Mouse (Mus musculus) intestine, embryonic 15.5 days (tissue): Measurements from ENCODE around the gene Lrrc4c. TPM values are rescaled to one million over a fixed set of nuclear protein-coding genes. Genes with fewer than 3 reads are reported as not detected.
A peak's percentile ranks its signal among the peaks of the same experiment; 100 is the strongest.

Experiments
- ATAC-seq: fragments of 200-750 bp; cut with Nextera tagmentation; 2 replicates; pipeline ENCODE4 v1.8.0; 2017; ENCODE audit warnings: moderate TSS enrichment, moderate library complexity
- H3K27ac ChIP-seq: fragments of 300-500 bp; sonication (generic); 2 replicates; pipeline ENCODE4 v1.5.1; 2015; ENCODE audit warnings: mild to moderate bottlenecking, inconsistent platforms
- H3K27me3 ChIP-seq: fragments of 300-500 bp; sonication (generic); replicated peaks from 2 replicates; pipeline ENCODE4 v1.6.1; 2015; ENCODE audit warnings: inconsistent platforms
- H3K36me3 ChIP-seq: fragments of 300-500 bp; sonication (generic); 2 replicates; pipeline ENCODE4 v1.6.1; 2015; ENCODE audit warnings: inconsistent platforms
- H3K4me1 ChIP-seq: fragments of 300-500 bp; sonication (generic); replicated peaks from 2 replicates; pipeline ENCODE4 v1.6.1; 2015; ENCODE audit warnings: inconsistent platforms
- H3K4me2 ChIP-seq: fragments of 300-500 bp; sonication (generic); replicated peaks from 2 replicates; pipeline ENCODE4 v1.6.1; 2015; ENCODE audit warnings: mild to moderate bottlenecking, inconsistent platforms
- H3K4me3 ChIP-seq: fragments of 300-500 bp; sonication (generic); replicated peaks from 2 replicates; pipeline ENCODE4 v1.5.1; 2015; ENCODE audit warnings: inconsistent platforms
- H3K9ac ChIP-seq: fragments of 300-500 bp; sonication (generic); 2 replicates; pipeline ENCODE4 v1.6.1; 2015; ENCODE audit warnings: inconsistent platforms
- H3K9me3 ChIP-seq: fragments of 300-500 bp; sonication (generic); 2 replicates; pipeline ENCODE4 v1.6.1; 2016; ENCODE audit warnings: inconsistent platforms
- WGBS: fragments of 180-500 bp; shearing (Covaris S2); methylation state at CpG from one replicate; pipeline ENCODE4 v1.1.7; 2015; 5-methylcytosine and 5-hydroxymethylcytosine counted together
- polyA plus RNA-seq: library from polyadenylated mRNA; unstranded; fragments of >200 nt; fragmentation: Nextera tagmentation; extraction: Ambion mirVana; gene quantifications from 2 replicates; pipeline ENCODE4 v1.2.1, GENCODE M21; 2015

Lrrc4c gene
- polyA plus RNA-seq, 1 experiment from 2014 or later, result 3.2 TPM

DNA sequence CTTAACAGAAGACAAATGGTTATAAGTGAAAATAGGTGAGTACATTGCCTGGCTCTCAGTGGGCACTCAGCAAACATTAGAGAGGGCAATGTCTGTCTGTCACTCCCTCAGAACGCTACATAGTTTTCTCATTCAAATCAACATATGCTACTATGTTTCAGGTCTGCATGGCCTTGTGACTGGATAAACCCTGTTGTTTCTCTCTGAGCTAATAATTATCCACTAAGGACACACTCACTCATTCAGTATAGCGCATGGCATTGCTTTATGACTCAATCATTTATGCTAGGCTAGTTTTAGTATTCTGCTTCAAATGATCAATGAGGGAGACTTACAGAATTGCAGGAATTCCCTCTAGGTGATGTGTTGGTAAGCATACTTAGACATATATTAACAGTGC, 1292.6 kb downstream of the Lrrc4c start:
- no peak overlapping the region for H3K27ac ChIP-seq
- peak; percentile 81 for ATAC-seq
- H3K27me3 ChIP-seq, result no peaks in the 10 kb centered on the region
- H3K9me3 ChIP-seq, result no peaks in the 10 kb centered on the region
- H3K9ac ChIP-seq, result no peak overlapping the region
- no peaks in the 10 kb centered on the region for H3K4me1 ChIP-seq
- H3K4me2 ChIP-seq, result no peak overlapping the region
- 59% methylated on average over 2 of the region's 2 CpGs for WGBS
- no peaks in the 10 kb centered on the region for H3K36me3 ChIP-seq
- no peak overlapping the region for H3K4me3 ChIP-seq

DNA sequence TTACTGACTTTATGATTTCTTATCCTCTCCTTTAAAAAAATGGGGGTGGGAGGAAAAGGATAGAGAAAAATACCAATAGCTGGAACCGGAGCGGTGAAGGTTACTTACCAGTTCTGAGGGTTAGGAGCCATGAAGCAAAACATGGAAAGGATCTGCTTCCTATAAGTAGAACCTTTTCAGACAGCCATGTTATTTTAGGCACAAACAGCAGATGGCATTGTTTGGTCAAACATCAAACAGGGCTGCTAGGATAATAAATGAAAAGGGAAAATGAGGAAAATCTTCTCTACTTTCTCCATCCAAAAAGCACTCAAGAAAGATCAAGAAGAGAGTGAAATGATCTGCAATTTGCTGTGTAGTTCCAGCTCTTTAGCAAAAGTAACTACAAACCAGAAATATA, 1296.8 kb downstream of the Lrrc4c start:
- H3K36me3 ChIP-seq, result no peaks in the 10 kb centered on the region
- no peak overlapping the region for H3K27ac ChIP-seq
- H3K4me3 ChIP-seq, result no peak overlapping the region
- H3K9me3 ChIP-seq, result no peaks in the 10 kb centered on the region
- no peak for ATAC-seq
- 75% methylated on average over 2 of the region's 2 CpGs for WGBS
- H3K27me3 ChIP-seq, result no peaks in the 10 kb centered on the region
- no peak overlapping the region for H3K9ac ChIP-seq
- H3K4me1 ChIP-seq, result no peaks in the 10 kb centered on the region
- H3K4me2 ChIP-seq, result no peak overlapping the region

DNA sequence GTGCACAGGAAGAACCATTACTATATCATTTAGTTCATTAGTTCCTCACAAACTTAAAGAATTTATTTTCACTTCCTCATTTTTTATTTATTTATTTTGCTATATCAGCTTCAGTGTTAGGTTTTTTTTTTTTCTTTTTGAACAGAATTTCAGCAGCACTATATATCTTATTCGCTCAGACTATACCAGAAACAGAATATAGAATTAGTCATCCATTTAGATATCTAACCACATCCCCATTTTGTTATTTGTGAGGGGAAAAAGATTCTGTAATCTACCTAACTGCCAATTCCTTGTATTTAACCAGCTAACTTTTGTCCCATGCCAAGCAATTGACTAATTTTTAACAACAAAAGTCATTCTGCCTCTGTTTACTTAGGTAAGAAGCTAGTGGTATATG, 1300.6 kb downstream of the Lrrc4c start:
- H3K4me1 ChIP-seq, result no peaks in the 10 kb centered on the region
- no peak overlapping the region for H3K27ac ChIP-seq
- H3K9ac ChIP-seq, result no peak overlapping the region
- H3K4me2 ChIP-seq, result no peak overlapping the region
- H3K9me3 ChIP-seq, result no peaks in the 10 kb centered on the region
- H3K4me3 ChIP-seq, result no peak overlapping the region
- no peak for ATAC-seq
- no peaks in the 10 kb centered on the region for H3K36me3 ChIP-seq
- 88% methylated on average over 1 of the region's 1 CpGs for WGBS
- H3K27me3 ChIP-seq, result no peaks in the 10 kb centered on the region

DNA sequence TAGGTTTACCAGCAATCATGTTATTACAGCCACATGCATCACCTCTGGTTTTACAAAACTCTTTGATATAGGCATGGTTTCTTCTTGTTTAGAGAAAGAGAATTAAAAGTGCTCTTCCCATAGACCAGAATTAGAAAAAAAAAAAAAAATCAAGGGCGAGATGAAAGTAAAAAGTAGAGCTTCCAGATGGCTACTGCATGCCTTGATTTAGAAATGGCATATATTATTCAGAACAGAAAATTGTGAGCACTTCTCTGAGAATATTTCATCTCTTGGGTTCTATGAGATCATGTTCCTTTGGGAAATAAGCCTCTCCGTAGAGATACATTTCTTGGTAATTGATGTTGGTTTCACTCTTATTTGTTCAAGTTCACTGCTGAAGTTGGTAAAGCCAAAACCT, 1322.0 kb downstream of the Lrrc4c start:
- H3K36me3 ChIP-seq, result no peaks in the 10 kb centered on the region
- H3K27me3 ChIP-seq, result no peaks in the 10 kb centered on the region
- no peak overlapping the region for H3K4me3 ChIP-seq
- H3K9ac ChIP-seq, result no peak overlapping the region
- no peak overlapping the region for H3K4me2 ChIP-seq
- H3K4me1 ChIP-seq, result no peaks in the 10 kb centered on the region
- no peaks in the 10 kb centered on the region for H3K9me3 ChIP-seq
- no peak overlapping the region for H3K27ac ChIP-seq
- 91% methylated on average over 2 of the region's 2 CpGs for WGBS
- ATAC-seq, result no peak

- Histone ChIP-seq H3K36me3 (no peaks in the 10 kb centered on the region), H3K27ac (no peak overlapping the region), H3K4me3 (no peak overlapping the region), H3K4me1 (no peaks in the 10 kb centered on the region), H3K9me3 (no peaks in the 10 kb centered on the region), H3K4me2 (no peak overlapping the region), H3K9ac (no peak overlapping the region), H3K27me3 (no peaks in the 10 kb centered on the region)
- no peak for ATAC-seq
Observed at GRCm38 (mm10) chr2:97641661-97642060, 1323.7 kb downstream of the Lrrc4c start.

DNA sequence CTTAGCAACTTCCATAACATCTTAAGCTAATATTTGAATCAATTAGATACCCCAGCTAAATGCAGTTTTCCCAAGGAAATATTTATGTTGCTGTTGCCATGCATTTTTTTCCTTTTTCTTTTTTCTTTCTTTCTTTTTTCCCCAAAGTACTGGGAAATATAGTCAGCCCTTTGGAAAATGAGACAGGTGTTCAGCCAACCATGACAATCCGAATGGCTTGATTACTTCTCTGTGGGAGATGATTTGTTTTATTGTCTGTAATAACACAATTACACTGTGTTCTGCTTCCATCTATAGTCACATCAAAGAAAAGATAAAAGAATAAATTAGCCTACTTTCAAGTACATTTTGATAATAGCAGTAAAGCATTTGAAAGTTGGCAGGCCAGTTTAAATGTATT, 1334.7 kb downstream of the Lrrc4c start:
- no peaks in the 10 kb centered on the region for H3K4me1 ChIP-seq
- 77% methylated on average over 1 of the region's 1 CpGs for WGBS

More for the DNA sequence above, 1334.7 kb downstream of the Lrrc4c start:
- Histone ChIP-seq H3K27me3 (no peaks in the 10 kb centered on the region), H3K4me3 (no peak overlapping the region), H3K27ac (no peak overlapping the region), H3K9ac (no peak overlapping the region), H3K9me3 (no peaks in the 10 kb centered on the region), H3K4me2 (no peak overlapping the region), H3K36me3 (no peaks in the 10 kb centered on the region)
- ATAC-seq, result no peak
